Mouse (Mus musculus) C2C12 (cell line): ENCODE data around the gene Rimbp2.

Experiments
- CTCF ChIP-seq: IDR thresholded peaks from one replicate; pipeline ENCODE4 v1.5.1; 2011; ENCODE audit not compliant: control insufficient read depth, insufficient read depth, insufficient read length
- MYOD1 ChIP-seq: IDR thresholded peaks from one replicate; pipeline ENCODE4 v1.6.1; 2011; ENCODE audit warnings: low read depth; ENCODE audit not compliant: control insufficient read depth, insufficient read length
- MYOG ChIP-seq: IDR thresholded peaks from one replicate; pipeline ENCODE4 v1.6.1; 2011; ENCODE audit not compliant: control insufficient read depth, insufficient read length; ENCODE audit errors: extremely low read depth
- USF1 ChIP-seq: IDR thresholded peaks from one replicate; pipeline ENCODE4 v1.6.1; 2011; ENCODE audit warnings: low read depth, mild to moderate bottlenecking, control low read depth, moderate library complexity

- TF ChIP-seq CTCF (no peak), MYOG (no peak), MYOD1 (no peak), USF1 (no peak)
These were observed 140.2 kb downstream of the Rimbp2 start for GRCm38 (mm10) chr5:128813121-128813520.
